Mouse (Mus musculus) bone marrow macrophage, adult 2 months (primary cell): ENCODE measurements around the gene Spocd1.

Experiments used
- CTCF ChIP-seq: IDR thresholded peaks from 2 replicates; pipeline ENCODE4 v1.5.1; 2012; ENCODE audit warnings: low read depth, mild to moderate bottlenecking, low read length, moderate library complexity
- POLR2A ChIP-seq: IDR thresholded peaks from 2 replicates; pipeline ENCODE4 v1.6.1; 2012; ENCODE audit warnings: mild to moderate bottlenecking, low read depth, low read length, borderline replicate concordance

DNA sequence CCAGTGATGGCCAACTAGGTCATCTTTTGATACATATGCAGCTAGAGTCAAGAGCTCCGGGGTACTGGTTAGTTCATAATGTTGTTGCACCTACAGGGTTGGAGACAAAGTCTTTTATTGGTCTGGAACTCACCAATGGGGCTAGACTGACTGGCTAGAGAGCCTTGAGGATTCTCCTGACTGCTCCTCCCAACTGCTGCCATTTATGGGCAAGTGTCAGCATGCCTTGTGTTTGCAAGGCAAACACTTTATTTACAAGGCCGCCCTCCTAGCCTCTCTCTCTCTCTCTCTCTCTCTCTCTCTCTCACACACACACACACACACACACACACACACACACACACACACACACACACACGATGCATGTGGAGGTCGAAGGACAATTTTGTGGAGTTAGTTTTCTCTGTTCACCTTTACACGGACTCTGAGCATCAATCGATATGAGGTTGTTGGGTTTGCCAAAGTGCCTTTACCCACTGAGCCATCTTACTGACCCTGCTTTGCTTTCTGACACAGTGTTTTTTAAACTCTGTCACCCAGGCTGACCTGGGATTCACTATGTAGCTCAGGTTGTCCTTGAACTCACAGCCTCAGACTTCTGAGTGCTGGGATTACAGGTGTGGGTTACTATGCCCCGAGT lies 13.6 kb upstream of the Spocd1 start:
- TF ChIP-seq CTCF, result no peak
- TF ChIP-seq POLR2A, result no peak
